Mouse (Mus musculus): ENCODE data around the gene Polr2h. TPM values are rescaled to one million over a fixed set of nuclear protein-coding genes. Genes with fewer than 3 reads are reported as not detected.
"Not testable (repeated sequence)": the region's sequence is repeated elsewhere in the genome, so short reads cannot be mapped to it uniquely, and the experiment has no call there.

Gene Polr2h
- 10 to 100 TPM; 24.8 to 24.9 TPM for total RNA-seq (2021)

GRCm38 (mm10) chr16:20717181-20717977, at the start of gene Polr2h, which contains the start of gene Clcn2:
TSS of gene Polr2h (plus strand) at chr16:20717665.
TSS of gene Clcn2 (minus strand) at chr16:20717746.
- peak; percentile 95 to 98 for DNase-seq

GRCm38 (mm10) chr16:20668013-20668412, 49.5 kb upstream of the Polr2h start, which contains the start of gene Eif4g1:
TSS of gene Eif4g1 (plus strand) at chr16:20668313.
- DNase-seq, result not testable (repeated sequence)

- DNase-seq, result no peak
These were observed 47.2 kb upstream of the Polr2h start for GRCm38 (mm10) chr16:20670291-20670690.

- no peak for DNase-seq
These were observed 45.6 kb upstream of the Polr2h start for GRCm38 (mm10) chr16:20671886-20672285.

- peak; percentile 95 to 96 for DNase-seq
These were observed 45.0 kb upstream of the Polr2h start for GRCm38 (mm10) chr16:20672500-20672902.

- peak in 1 of 2 experiments; percentile 37 for DNase-seq
These were observed 44.3 kb upstream of the Polr2h start for GRCm38 (mm10) chr16:20672965-20673705.

GRCm38 (mm10) chr16:20673706-20674303, 43.7 kb upstream of the Polr2h start:
- DNase-seq, result no peak

GRCm38 (mm10) chr16:20675213-20675612, 42.3 kb upstream of the Polr2h start:
- no peak for DNase-seq

GRCm38 (mm10) chr16:20676702-20677101, 40.8 kb upstream of the Polr2h start:
- no peak for DNase-seq

GRCm38 (mm10) chr16:20677380-20677779, 40.1 kb upstream of the Polr2h start:
- DNase-seq, result no peak

GRCm38 (mm10) chr16:20677974-20678675, 39.3 kb upstream of the Polr2h start:
- peak; percentile 72 to 76 for DNase-seq

- DNase-seq, result no peak
These were observed 26.7 kb upstream of the Polr2h start for GRCm38 (mm10) chr16:20690774-20691173.

- DNase-seq, result no peak
These were observed 25.8 kb upstream of the Polr2h start for GRCm38 (mm10) chr16:20691617-20692016.

- no peak for DNase-seq
These were observed 25.1 kb upstream of the Polr2h start for GRCm38 (mm10) chr16:20692241-20692965.

GRCm38 (mm10) chr16:20693111-20693701, 24.3 kb upstream of the Polr2h start, which contains the start of gene Fam131a:
TSS of gene Fam131a (plus strand) at chr16:20693241.
- DNase-seq, result peak; percentile 96

- peak; percentile 73 to 75 for DNase-seq
These were observed 22.7 kb upstream of the Polr2h start for GRCm38 (mm10) chr16:20694781-20695180.

GRCm38 (mm10) chr16:20695622-20696323, 21.7 kb upstream of the Polr2h start:
- peak; percentile 98 for DNase-seq

GRCm38 (mm10) chr16:20699266-20699665, 18.2 kb upstream of the Polr2h start:
- DNase-seq, result no peak

- DNase-seq, result no peak
These were observed 17.4 kb upstream of the Polr2h start for GRCm38 (mm10) chr16:20700036-20700435.

GRCm38 (mm10) chr16:20701316-20701715, 16.1 kb upstream of the Polr2h start:
- DNase-seq, result no peak

Measured in layer of hippocampus, postnatal 36 days (tissue).